ENCODE assay signal across 9 mouse cellular contexts in the genomic region with DNA sequence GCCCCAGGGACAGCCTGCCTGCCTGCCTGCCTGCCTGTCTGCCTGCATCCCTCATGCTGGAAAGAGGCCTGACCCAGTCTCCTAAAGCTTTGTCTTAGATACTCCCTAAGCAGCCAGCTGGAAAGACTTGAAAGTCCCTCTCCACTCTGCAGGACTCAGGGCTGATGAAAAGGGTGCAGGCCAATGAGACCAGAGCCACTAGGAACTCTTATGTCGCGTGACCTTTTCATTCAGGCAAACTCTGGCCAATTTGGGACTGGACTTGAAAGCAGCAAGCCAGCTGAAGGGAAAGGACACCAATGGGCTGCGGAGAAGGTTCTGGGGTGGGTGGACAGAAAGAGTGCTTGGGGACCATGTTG. TPM values are rescaled to one million over a fixed set of nuclear protein-coding genes. Genes with fewer than 3 reads are reported as not detected.
A peak's percentile ranks its signal among the peaks of the same experiment; 100 is the strongest.
DNase-seq lines count a peak whose midpoint lies in the region; ATAC-seq and TF ChIP-seq lines count a peak whose summit lies in the region.
"Had no signal": no experiment of that assay in that cellular context is flagged by ENCODE, and none has a peak within 500 bp of the region (broad histone marks: within the 10 kb centered on the region; RNA-seq: fewer than 3 reads in every experiment).

No protein-coding gene starts in this region.

- TF ChIP-seq POLR2A in thymus, adult 2 months (IDR thresholded peaks at IDR 0.05; ENCODE audit: control insufficient read depth, extremely low read depth, insufficient read depth, low read length, poor library complexity), result no peak

- H3K4me2 ChIP-seq in lung, embryonic 15.5 days, result no peak overlapping the region
- no peak overlapping the region for H3K4me2 ChIP-seq in hindbrain, embryonic 12.5 days (replicated peaks)
- H3K4me2 ChIP-seq in neural tube, embryonic 13.5 days, result peak overlapping the region; percentile 32; the same call in 1 of the 2 replicates
- H3K4me2 ChIP-seq: liver, embryonic 15.5 days had no signal

- DNase-seq in cerebellum, adult 9-11 months, result peak; percentile 46
- DNase-seq in cerebellum, adult 8-10 months, result no peak
- DNase-seq in lung, postnatal 14 days, result no peak
- DNase-seq in urinary bladder, postnatal 10 days (ENCODE audit: low spot score), result no peak
- no peak for DNase-seq in thymus, adult 2 months

- no peak for TF ChIP-seq CTCF in thymus, adult 2 months (IDR thresholded peaks at IDR 0.05; ENCODE audit: borderline replicate concordance, control insufficient read depth, extremely low read depth, insufficient read depth, low read length, poor library complexity)

- H3K4me1 ChIP-seq in lung, embryonic 15.5 days, result peaks cover 86% of the 10 kb centered on the region
- peaks cover 63% of the 10 kb centered on the region for H3K4me1 ChIP-seq in hindbrain, embryonic 12.5 days
- H3K4me1 ChIP-seq in neural tube, embryonic 13.5 days (replicated peaks), result peaks cover 63% of the 10 kb centered on the region
- H3K4me1 ChIP-seq in thymus, adult 2 months (replicated peaks; ENCODE audit: control insufficient read depth, insufficient read depth, low read length), result no peaks in the 10 kb centered on the region

- WGBS in lung, embryonic 15.5 days, result 66% methylated on average over 3 of the region's 3 CpGs
- WGBS in hindbrain, embryonic 12.5 days, result 47% methylated on average over 3 of the region's 3 CpGs
- 63% methylated on average over 3 of the region's 3 CpGs for WGBS in neural tube, embryonic 13.5 days
- WGBS in thymus, adult 2 months, result 100% methylated on average over 3 of the region's 3 CpGs

- H3K9me3 ChIP-seq in lung, embryonic 15.5 days, result no peaks in the 10 kb centered on the region
- no peaks in the 10 kb centered on the region for H3K9me3 ChIP-seq in hindbrain, embryonic 12.5 days (replicated peaks)
- H3K9me3 ChIP-seq in neural tube, embryonic 13.5 days, result no peaks in the 10 kb centered on the region
- H3K9me3 ChIP-seq: liver, embryonic 15.5 days had no signal

- no peaks in the 10 kb centered on the region for H3K27me3 ChIP-seq in lung, embryonic 15.5 days
- H3K27me3 ChIP-seq in hindbrain, embryonic 12.5 days, result no peaks in the 10 kb centered on the region
- H3K27me3 ChIP-seq in neural tube, embryonic 13.5 days, result no peaks in the 10 kb centered on the region
- no peaks in the 10 kb centered on the region for H3K27me3 ChIP-seq in thymus, adult 2 months (ENCODE audit: control insufficient read depth, insufficient read depth, low read length)
- H3K27me3 ChIP-seq: liver, embryonic 15.5 days had no signal

- no peaks in the 10 kb centered on the region for H3K36me3 ChIP-seq in lung, embryonic 15.5 days
- peaks cover 3% of the 10 kb centered on the region; the same call in 1 of the 2 replicates for H3K36me3 ChIP-seq in hindbrain, embryonic 12.5 days
- H3K36me3 ChIP-seq in neural tube, embryonic 13.5 days, result peaks cover 14% of the 10 kb centered on the region; the same call in 1 of the 2 replicates
- no peaks in the 10 kb centered on the region for H3K36me3 ChIP-seq in thymus, adult 2 months (ENCODE audit: control insufficient read depth, insufficient read depth, low read length)
- H3K36me3 ChIP-seq: liver, embryonic 15.5 days had no signal

- no peak overlapping the region for H3K4me3 ChIP-seq in lung, embryonic 15.5 days
- H3K4me3 ChIP-seq in hindbrain, embryonic 12.5 days, result no peak overlapping the region
- H3K4me3 ChIP-seq in neural tube, embryonic 13.5 days, result no peak overlapping the region
- no peak overlapping the region for H3K4me3 ChIP-seq in thymus, adult 2 months (ENCODE audit: control insufficient read depth, insufficient read depth, low read length)
- H3K4me3 ChIP-seq: liver, embryonic 15.5 days had no signal

- ATAC-seq in lung, embryonic 15.5 days (ENCODE audit: borderline replicate concordance, extremely low read depth, low FRiP score, low TSS enrichment), result no peak
- no peak for ATAC-seq in hindbrain, embryonic 12.5 days (ENCODE audit: low FRiP score)
- no peak for ATAC-seq in neural tube, embryonic 13.5 days (ENCODE audit: low read depth)

- peak overlapping the region; percentile 49 for H3K27ac ChIP-seq in lung, embryonic 15.5 days
- peak overlapping the region; percentile 69 for H3K27ac ChIP-seq in hindbrain, embryonic 12.5 days
- peak overlapping the region; percentile 70 for H3K27ac ChIP-seq in neural tube, embryonic 13.5 days (replicated peaks)
- H3K27ac ChIP-seq in thymus, adult 2 months (ENCODE audit: control insufficient read depth, insufficient read depth, low read length), result no peak overlapping the region
- H3K27ac ChIP-seq: liver, embryonic 15.5 days had no signal

- no peak overlapping the region for H3K9ac ChIP-seq in lung, embryonic 15.5 days
- H3K9ac ChIP-seq in hindbrain, embryonic 12.5 days, result no peak overlapping the region
- H3K9ac ChIP-seq in neural tube, embryonic 13.5 days, result peak overlapping the region; percentile 34; the same call in 1 of the 2 replicates
- H3K9ac ChIP-seq: liver, embryonic 15.5 days had no signal

RNA-seq across cellular contexts. Expression of a gene that starts 47.7 kb away (rescaled TPM):
- polyA plus RNA-seq in lung, embryonic 15.5 days (2015; fragmentation: Nextera tagmentation; extraction: Ambion mirVana), result 2.0 and 2.6 TPM in 2 replicates
- 4.6 and 4.9 TPM in 2 replicates for polyA plus RNA-seq in hindbrain, embryonic 12.5 days (2016; fragmentation: Nextera tagmentation; extraction: Ambion mirVana)
- 5.4 and 5.7 TPM in 2 replicates for polyA plus RNA-seq in neural tube, embryonic 13.5 days (2015; fragmentation: Nextera tagmentation; extraction: Ambion mirVana)
- 5.3 and 5.7 TPM in 2 replicates for polyA plus RNA-seq in thymus, adult 2 months (2012; rRNA removed)
